Mouse (Mus musculus): ENCODE results near the gene Sort1. TPM values are rescaled to one million over a fixed set of nuclear protein-coding genes. Genes with fewer than 3 reads are reported as not detected.
A peak's percentile ranks its signal among the peaks of the same experiment; 100 is the strongest.

Gene Sort1
- polyA plus RNA-seq, 1 experiment from 2014 or later = 13.5 TPM

GRCm38 (mm10) chr3:108291036-108291799, 7.3 kb downstream of the Sort1 start:
- no peak for DNase-seq (ENCODE audit: low spot score)
- Histone ChIP-seq H3K9ac (ENCODE audit: low read length) (no peak overlapping the region), H3K27ac (ENCODE audit: low read depth) (no peak overlapping the region), H3K4me2 (ENCODE audit: low read length) (no peak overlapping the region), H3K27me3 (replicated peaks; ENCODE audit: control insufficient read depth, insufficient read depth, low read length) (no peaks in the 10 kb centered on the region), H3K9me3 (ENCODE audit: control insufficient read depth, low read length) (no peaks in the 10 kb centered on the region), H3K4me1 (replicated peaks; ENCODE audit: control insufficient read depth, insufficient read depth, low read length) (peaks cover 46% of the 10 kb centered on the region), H3K36me3 (ENCODE audit: control insufficient read depth, insufficient read depth, low read length) (no peaks in the 10 kb centered on the region), H3K4me3 (ENCODE audit: low read depth, low read length) (no peak overlapping the region)
- no peak for ATAC-seq (replicated peaks; ENCODE audit: low FRiP score, low TSS enrichment, low read depth)
- WGBS = 72% methylated on average over 17 of the region's 17 CpGs

- Histone ChIP-seq H3K27ac (ENCODE audit: low read depth) (no peak overlapping the region), H3K9ac (ENCODE audit: low read length) (no peak overlapping the region), H3K27me3 (replicated peaks; ENCODE audit: control insufficient read depth, insufficient read depth, low read length) (no peaks in the 10 kb centered on the region), H3K36me3 (ENCODE audit: control insufficient read depth, insufficient read depth, low read length) (no peaks in the 10 kb centered on the region), H3K4me2 (ENCODE audit: low read length) (no peak overlapping the region), H3K4me1 (replicated peaks; ENCODE audit: control insufficient read depth, insufficient read depth, low read length) (peaks cover 39% of the 10 kb centered on the region), H3K4me3 (ENCODE audit: low read depth, low read length) (no peak overlapping the region), H3K9me3 (ENCODE audit: control insufficient read depth, low read length) (no peaks in the 10 kb centered on the region)
- DNase-seq (ENCODE audit: low spot score) = no peak
- 0 out of 2 replicates have a peak, but pooled peaks have one; percentile 20 for ATAC-seq (replicated peaks; ENCODE audit: low FRiP score, low TSS enrichment, low read depth)
- WGBS = 32% methylated on average over 2 of the region's 2 CpGs
Observed at GRCm38 (mm10) chr3:108294398-108294797, 10.5 kb downstream of the Sort1 start.

- H3K27ac ChIP-seq (ENCODE audit: low read depth) = peak overlapping the region; percentile 43; the same call in 1 of the 2 replicates
- WGBS = 44% methylated on average over 14 of the region's 14 CpGs
- no peak overlapping the region for H3K4me3 ChIP-seq (ENCODE audit: low read depth, low read length)
Observed at GRCm38 (mm10) chr3:108295379-108296219, 11.7 kb downstream of the Sort1 start.

GRCm38 (mm10) chr3:108296220-108297049, 12.6 kb downstream of the Sort1 start:
- no peak overlapping the region for H3K9ac ChIP-seq (ENCODE audit: low read length)
- DNase-seq (ENCODE audit: low spot score) = no peak
- no peak overlapping the region; the same call in 1 of the 2 replicates for H3K4me3 ChIP-seq (ENCODE audit: low read depth, low read length)
- no peaks in the 10 kb centered on the region for H3K27me3 ChIP-seq (replicated peaks; ENCODE audit: control insufficient read depth, insufficient read depth, low read length)
- H3K36me3 ChIP-seq (ENCODE audit: control insufficient read depth, insufficient read depth, low read length) = no peaks in the 10 kb centered on the region
- ATAC-seq (replicated peaks; ENCODE audit: low FRiP score, low TSS enrichment, low read depth) = peak; percentile 75; the same call in 1 of the 2 replicates
- H3K4me2 ChIP-seq (ENCODE audit: low read length) = peak overlapping the region; percentile 37
- H3K9me3 ChIP-seq (ENCODE audit: control insufficient read depth, low read length) = no peaks in the 10 kb centered on the region
- WGBS = 8% methylated on average over 14 of the region's 14 CpGs
- peaks cover 33% of the 10 kb centered on the region for H3K4me1 ChIP-seq (replicated peaks; ENCODE audit: control insufficient read depth, insufficient read depth, low read length)
- peak overlapping the region; percentile 43 for H3K27ac ChIP-seq (ENCODE audit: low read depth)

More at GRCm38 (mm10) chr3:108295379-108296219, 11.7 kb downstream of the Sort1 start:
- H3K36me3 ChIP-seq (ENCODE audit: control insufficient read depth, insufficient read depth, low read length) = no peaks in the 10 kb centered on the region
- ATAC-seq (replicated peaks; ENCODE audit: low FRiP score, low TSS enrichment, low read depth) = no peak
- no peaks in the 10 kb centered on the region for H3K27me3 ChIP-seq (replicated peaks; ENCODE audit: control insufficient read depth, insufficient read depth, low read length)
- peak overlapping the region; percentile 37 for H3K4me2 ChIP-seq (ENCODE audit: low read length)
- DNase-seq (ENCODE audit: low spot score) = no peak
- H3K4me1 ChIP-seq (replicated peaks; ENCODE audit: control insufficient read depth, insufficient read depth, low read length) = peaks cover 33% of the 10 kb centered on the region
- no peak overlapping the region for H3K9ac ChIP-seq (ENCODE audit: low read length)
- no peaks in the 10 kb centered on the region for H3K9me3 ChIP-seq (ENCODE audit: control insufficient read depth, low read length)

GRCm38 (mm10) chr3:108297050-108297419, 13.2 kb downstream of the Sort1 start:
- no peak for ATAC-seq (replicated peaks; ENCODE audit: low FRiP score, low TSS enrichment, low read depth)
- no peaks in the 10 kb centered on the region for H3K27me3 ChIP-seq (replicated peaks; ENCODE audit: control insufficient read depth, insufficient read depth, low read length)
- 60% methylated on average over 7 of the region's 7 CpGs for WGBS
- peak overlapping the region; percentile 43; the same call in 1 of the 2 replicates for H3K27ac ChIP-seq (ENCODE audit: low read depth)
- H3K9ac ChIP-seq (ENCODE audit: low read length) = no peak overlapping the region
- no peak overlapping the region for H3K4me2 ChIP-seq (ENCODE audit: low read length)
- H3K4me1 ChIP-seq (replicated peaks; ENCODE audit: control insufficient read depth, insufficient read depth, low read length) = peaks cover 33% of the 10 kb centered on the region
- DNase-seq (ENCODE audit: low spot score) = no peak
- H3K4me3 ChIP-seq (ENCODE audit: low read depth, low read length) = no peak overlapping the region
- H3K36me3 ChIP-seq (ENCODE audit: control insufficient read depth, insufficient read depth, low read length) = no peaks in the 10 kb centered on the region
- no peaks in the 10 kb centered on the region for H3K9me3 ChIP-seq (ENCODE audit: control insufficient read depth, low read length)

- H3K4me3 ChIP-seq (ENCODE audit: low read depth, low read length) = no peak overlapping the region
- no peaks in the 10 kb centered on the region for H3K27me3 ChIP-seq (replicated peaks; ENCODE audit: control insufficient read depth, insufficient read depth, low read length)
- no peak for DNase-seq (ENCODE audit: low spot score)
- H3K9ac ChIP-seq (ENCODE audit: low read length) = no peak overlapping the region
- 61% methylated on average over 7 of the region's 7 CpGs for WGBS
- no peaks in the 10 kb centered on the region for H3K9me3 ChIP-seq (ENCODE audit: control insufficient read depth, low read length)
- no peaks in the 10 kb centered on the region for H3K36me3 ChIP-seq (ENCODE audit: control insufficient read depth, insufficient read depth, low read length)
- H3K27ac ChIP-seq (ENCODE audit: low read depth) = no peak overlapping the region
- H3K4me2 ChIP-seq (ENCODE audit: low read length) = no peak overlapping the region
- H3K4me1 ChIP-seq (replicated peaks; ENCODE audit: control insufficient read depth, insufficient read depth, low read length) = peaks cover 33% of the 10 kb centered on the region
- no peak for ATAC-seq (replicated peaks; ENCODE audit: low FRiP score, low TSS enrichment, low read depth)
Observed at GRCm38 (mm10) chr3:108297603-108298553, 14.0 kb downstream of the Sort1 start.

GRCm38 (mm10) chr3:108300455-108301030, 16.7 kb downstream of the Sort1 start:
- no peak overlapping the region for H3K9ac ChIP-seq (ENCODE audit: low read length)
- H3K4me3 ChIP-seq (ENCODE audit: low read depth, low read length) = no peak overlapping the region
- WGBS = 78% methylated on average over 6 of the region's 6 CpGs
- H3K36me3 ChIP-seq (ENCODE audit: control insufficient read depth, insufficient read depth, low read length) = no peaks in the 10 kb centered on the region
- DNase-seq (ENCODE audit: low spot score) (no peak), ATAC-seq (replicated peaks; ENCODE audit: low FRiP score, low TSS enrichment, low read depth) (no peak)
- H3K27me3 ChIP-seq (replicated peaks; ENCODE audit: control insufficient read depth, insufficient read depth, low read length) = no peaks in the 10 kb centered on the region
- no peaks in the 10 kb centered on the region for H3K9me3 ChIP-seq (ENCODE audit: control insufficient read depth, low read length)
- peaks cover 19% of the 10 kb centered on the region for H3K4me1 ChIP-seq (replicated peaks; ENCODE audit: control insufficient read depth, insufficient read depth, low read length)
- H3K27ac ChIP-seq (ENCODE audit: low read depth) = no peak overlapping the region
- H3K4me2 ChIP-seq (ENCODE audit: low read length) = no peak overlapping the region
